Mouse (Mus musculus) embryonic facial prominence, embryonic 11.5 days (tissue): Measurements from ENCODE around the gene Ube2i. TPM values are rescaled to one million over a fixed set of nuclear protein-coding genes. Genes with fewer than 3 reads are reported as not detected.

Experiments used
- ATAC-seq: fragments of 200-750 bp; cut with Nextera tagmentation; replicated peaks from 2 replicates; pipeline ENCODE4 v1.8.0; 2017; ENCODE audit warnings: low read depth; ENCODE audit not compliant: insufficient number of reproducible peaks, low FRiP score, low TSS enrichment
- DNase-seq: peaks from one replicate; pipeline ENCODE4 v3.0.0-alpha.2; 2015; ENCODE audit warnings: low spot score
- H3K27ac ChIP-seq: fragments of 300-500 bp; sonication (generic); replicated peaks from 2 replicates; pipeline ENCODE4 v1.5.1; 2014; ENCODE audit warnings: mild to moderate bottlenecking, low read depth, low read length, control low read depth
- H3K27me3 ChIP-seq: fragments of 300-500 bp; sonication (generic); 2 replicates; pipeline ENCODE4 v1.6.1; 2014; ENCODE audit warnings: mild to moderate bottlenecking, low read length, moderate library complexity, mixed read lengths; ENCODE audit not compliant: control insufficient read depth, insufficient read depth
- H3K36me3 ChIP-seq: fragments of 300-500 bp; sonication (generic); replicated peaks from 2 replicates; pipeline ENCODE4 v1.6.1; 2014; ENCODE audit warnings: low read depth, mild to moderate bottlenecking, low read length, moderate library complexity, mixed read lengths; ENCODE audit not compliant: control insufficient read depth, insufficient read depth
- H3K4me1 ChIP-seq: fragments of 300-500 bp; sonication (generic); 2 replicates; pipeline ENCODE4 v1.6.1; 2014; ENCODE audit warnings: low read length, mixed read lengths; ENCODE audit not compliant: control insufficient read depth, insufficient read depth
- H3K4me2 ChIP-seq: fragments of 300-500 bp; sonication (generic); 2 replicates; pipeline ENCODE4 v1.6.1; 2014; ENCODE audit warnings: low read depth, mild to moderate bottlenecking, control low read depth, low read length, moderate library complexity
- H3K4me3 ChIP-seq: fragments of 300-500 bp; sonication (generic); 2 replicates; pipeline ENCODE4 v1.5.1; 2014; ENCODE audit warnings: low read depth, low read length, control low read depth
- H3K9ac ChIP-seq: fragments of 300-500 bp; sonication (generic); replicated peaks from 2 replicates; pipeline ENCODE4 v1.6.1; 2014; ENCODE audit warnings: mild to moderate bottlenecking, control low read depth, low read length
- H3K9me3 ChIP-seq: fragments of 300-500 bp; sonication (generic); replicated peaks from 2 replicates; pipeline ENCODE4 v1.6.1; 2016; ENCODE audit warnings: mild to moderate bottlenecking, low read length, inconsistent platforms, mixed read lengths; ENCODE audit not compliant: control insufficient read depth
- WGBS: fragments of 180-500 bp; shearing (Covaris S2); extraction: QIAGEN DNeasy Blood & Tissue Kit; methylation state at CpG from one replicate; pipeline ENCODE4 v1.1.7; 2014; 5-methylcytosine and 5-hydroxymethylcytosine counted together
- polyA plus RNA-seq: library from polyadenylated mRNA; unstranded; fragments of >200 nt; fragmentation: Nextera tagmentation; extraction: Ambion mirVana; gene quantifications from 2 replicates; pipeline ENCODE4 v1.2.1, GENCODE M21; 2014

Gene Ube2i
- polyA plus RNA-seq: 866 and 923 TPM in 2 replicates

DNA sequence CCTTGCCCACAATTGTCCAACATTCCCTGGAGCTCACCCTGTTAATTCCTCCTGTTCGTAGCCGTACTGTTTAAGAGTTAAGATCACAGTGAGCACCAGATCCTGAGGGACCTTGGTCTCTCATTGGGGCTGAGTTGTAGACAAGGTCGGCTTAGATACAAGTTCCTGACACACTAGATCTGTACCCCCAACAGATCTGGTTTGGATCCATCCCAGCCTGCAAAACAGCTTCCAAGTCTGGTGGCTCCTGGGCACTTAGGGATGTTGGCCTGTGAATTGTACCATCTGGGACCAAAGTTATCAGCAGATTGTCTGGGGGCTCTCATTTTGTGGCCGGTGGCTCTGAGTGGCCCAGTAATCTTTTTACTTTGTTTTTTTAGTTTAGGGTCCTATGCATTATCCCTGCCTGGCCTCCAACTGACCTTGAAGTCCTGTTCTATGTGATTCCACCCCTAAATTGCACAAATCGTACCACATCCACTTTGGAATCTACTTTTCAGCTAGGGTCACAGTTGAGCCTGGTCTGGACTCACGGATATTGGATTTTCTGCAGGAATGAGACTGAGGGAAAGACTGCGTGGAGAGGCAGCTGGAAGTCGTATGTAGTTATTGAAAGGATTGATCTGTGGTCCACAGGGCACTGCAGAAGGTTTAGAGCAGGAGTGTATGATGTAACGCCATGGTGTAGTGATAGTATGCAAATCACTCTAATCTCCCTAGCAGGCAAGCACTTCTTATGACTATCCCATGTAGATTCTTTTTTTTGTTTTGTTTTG, at the start of gene Ube2i:
Gene Ube2i, minus strand, starts transcription at position 52 of the 776 bp plus-strand sequence.
- WGBS: 84% methylated on average over 9 of the region's 9 CpGs
- peak within 1 kb of the TSS; percentile 100 for H3K9ac ChIP-seq
- H3K4me3 ChIP-seq: peak within 1 kb of the TSS; percentile 99
- no peak for ATAC-seq
- H3K36me3 ChIP-seq: no peaks in the 10 kb centered on the region
- no peak for DNase-seq
- H3K4me2 ChIP-seq: peak within 1 kb of the TSS; percentile 37
- H3K27me3 ChIP-seq: no peaks in the 10 kb centered on the region
- H3K27ac ChIP-seq: peak within 1 kb of the TSS; percentile 96
- peaks cover 6% of the 10 kb centered on the region for H3K4me1 ChIP-seq
- no peaks in the 10 kb centered on the region for H3K9me3 ChIP-seq

DNA sequence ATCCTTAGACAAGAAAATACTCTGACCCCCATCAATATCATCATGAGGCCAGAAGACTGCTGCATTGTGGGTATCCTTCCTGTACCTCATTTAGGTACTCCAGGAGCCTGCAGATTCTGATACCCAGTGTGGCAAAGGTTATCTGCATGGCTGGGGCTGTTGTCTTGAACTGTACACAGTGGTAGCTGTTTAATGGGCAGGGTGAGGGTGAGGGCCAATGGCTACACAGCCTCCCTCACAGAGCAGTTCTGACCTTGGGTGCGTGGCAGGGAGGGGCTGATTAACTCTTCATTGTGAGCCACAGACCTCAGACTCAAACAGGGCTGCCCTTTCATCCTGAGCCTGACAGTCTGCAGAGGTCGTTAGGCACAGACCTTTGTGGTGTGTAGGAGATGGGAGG, 48.5 kb upstream of the Ube2i start:
- no peaks in the 10 kb centered on the region for H3K27me3 ChIP-seq
- DNase-seq (no peak), ATAC-seq (no peak)
- no peak overlapping the region for H3K27ac ChIP-seq
- H3K4me2 ChIP-seq: no peak overlapping the region
- no peaks in the 10 kb centered on the region for H3K9me3 ChIP-seq
- no peak overlapping the region for H3K4me3 ChIP-seq
- no peak overlapping the region for H3K9ac ChIP-seq
- 27% methylated on average over 2 of the region's 2 CpGs for WGBS
- no peaks in the 10 kb centered on the region for H3K36me3 ChIP-seq
- H3K4me1 ChIP-seq: no peaks in the 10 kb centered on the region

DNA sequence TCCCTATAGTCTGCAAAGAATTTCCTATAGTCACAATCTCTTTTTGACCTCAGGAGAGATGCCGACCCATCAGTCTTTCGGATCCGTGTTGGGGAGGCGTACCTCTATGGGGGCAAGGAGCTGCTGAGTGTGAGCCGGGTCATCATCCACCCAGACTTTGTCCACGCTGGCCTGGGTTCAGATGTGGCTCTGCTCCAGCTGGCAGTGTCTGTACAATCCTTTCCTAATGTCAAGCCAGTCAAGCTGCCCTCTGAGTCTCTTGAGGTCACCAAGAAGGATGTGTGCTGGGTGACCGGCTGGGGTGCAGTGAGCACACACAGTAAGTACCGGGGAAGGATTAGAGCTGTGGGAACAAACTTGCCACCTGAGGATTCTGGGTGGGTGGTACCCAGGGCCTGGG, 46.4 kb upstream of the Ube2i start:
- H3K4me1 ChIP-seq: no peaks in the 10 kb centered on the region
- no peak overlapping the region for H3K4me3 ChIP-seq
- H3K27ac ChIP-seq: no peak overlapping the region
- ATAC-seq: no peak
- no peaks in the 10 kb centered on the region for H3K36me3 ChIP-seq
- no peaks in the 10 kb centered on the region for H3K27me3 ChIP-seq
- H3K9ac ChIP-seq: no peak overlapping the region
- DNase-seq: no peak
- 86% methylated on average over 8 of the region's 8 CpGs for WGBS
- no peaks in the 10 kb centered on the region for H3K9me3 ChIP-seq
- H3K4me2 ChIP-seq: no peak overlapping the region

DNA sequence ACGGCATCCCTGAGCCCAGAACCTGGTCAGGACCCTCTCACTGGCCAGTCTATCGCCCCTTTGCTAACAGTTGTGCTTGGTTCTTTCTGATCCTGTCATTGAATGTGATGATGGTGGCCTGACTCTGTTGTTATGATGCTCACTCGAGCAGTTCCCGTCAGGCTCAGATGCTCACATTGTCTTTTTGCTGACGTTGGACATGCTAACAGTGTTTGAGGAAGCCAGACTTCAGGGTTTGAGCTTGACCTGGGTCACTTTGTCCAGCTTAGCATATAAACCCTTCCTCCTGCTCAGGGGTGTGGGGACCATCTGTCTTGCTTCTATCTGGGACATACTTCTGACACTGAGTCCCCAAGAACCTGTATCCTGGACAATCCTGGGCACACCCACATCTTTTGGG, 43.9 kb upstream of the Ube2i start, which contains the start of gene Prss29:
Gene Prss29, plus strand, starts transcription at position 301 of the 400 bp plus-strand sequence.
- no peak for ATAC-seq
- H3K27ac ChIP-seq: no peak within 1 kb of the TSS
- no peaks in the 10 kb centered on the region for H3K27me3 ChIP-seq
- H3K36me3 ChIP-seq: no peaks in the 10 kb centered on the region
- DNase-seq: no peak
- no peak within 1 kb of the TSS for H3K4me2 ChIP-seq
- H3K4me1 ChIP-seq: no peaks in the 10 kb centered on the region
- WGBS: 81% methylated on average over 5 of the region's 5 CpGs
- H3K9ac ChIP-seq: no peak within 1 kb of the TSS
- H3K4me3 ChIP-seq: no peak within 1 kb of the TSS
- H3K9me3 ChIP-seq: no peaks in the 10 kb centered on the region

DNA sequence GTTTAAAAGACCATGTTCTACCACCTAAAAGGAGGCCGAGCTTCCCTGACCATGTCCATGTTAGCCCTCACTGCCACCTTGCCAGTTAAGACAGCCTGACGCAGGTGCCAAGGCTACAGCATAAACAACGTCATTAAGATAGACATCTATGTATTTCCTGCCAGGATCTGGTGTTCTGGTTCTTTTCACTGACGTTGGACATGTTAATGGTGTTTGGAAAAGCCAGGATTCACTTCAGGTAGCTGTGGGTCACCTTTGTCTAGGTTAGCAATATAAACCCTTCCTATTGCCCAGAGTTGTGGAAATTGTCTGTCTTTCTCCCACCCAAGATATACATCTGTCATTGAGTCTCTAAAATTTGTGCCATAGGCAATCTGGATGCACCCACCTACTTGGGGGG, 33.9 kb upstream of the Ube2i start, which contains the start of gene Prss28:
Gene Prss28, plus strand, starts transcription at position 301 of the 400 bp plus-strand sequence.
- H3K9me3 ChIP-seq: no peaks in the 10 kb centered on the region
- H3K4me2 ChIP-seq: no peak within 1 kb of the TSS
- DNase-seq (no peak), ATAC-seq (no peak)
- no peak within 1 kb of the TSS for H3K9ac ChIP-seq
- H3K4me1 ChIP-seq: no peaks in the 10 kb centered on the region
- no peak within 1 kb of the TSS for H3K4me3 ChIP-seq
- WGBS: 77% methylated on average over 4 of the region's 4 CpGs
- no peak within 1 kb of the TSS for H3K27ac ChIP-seq
- H3K36me3 ChIP-seq: no peaks in the 10 kb centered on the region
- no peaks in the 10 kb centered on the region for H3K27me3 ChIP-seq

DNA sequence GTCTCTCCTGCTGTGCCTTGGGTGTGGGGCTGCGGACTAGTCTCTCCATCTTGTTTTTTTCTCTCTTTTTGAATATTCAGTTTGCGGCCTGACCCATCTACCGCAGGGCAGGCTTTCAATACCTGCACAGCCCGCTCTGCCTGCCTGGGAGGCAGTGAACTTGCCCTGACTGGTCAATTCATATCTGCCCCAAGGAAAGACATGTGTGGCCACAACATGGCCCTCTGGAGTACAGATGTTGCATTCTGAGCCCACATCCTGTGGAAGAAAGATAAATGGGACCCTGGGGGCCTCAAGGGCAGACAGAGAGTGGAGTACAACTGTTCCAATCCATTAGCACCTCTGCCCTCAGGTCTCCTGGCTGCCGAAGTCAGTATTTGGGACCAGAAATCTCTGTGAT, 23.7 kb upstream of the Ube2i start, which contains the start of gene Prss34:
Gene Prss34, plus strand, starts transcription at position 301 of the 400 bp plus-strand sequence.
- WGBS: 74% methylated on average over 5 of the region's 5 CpGs
- Histone ChIP-seq H3K4me3 (no peak within 1 kb of the TSS), H3K9me3 (no peaks in the 10 kb centered on the region), H3K27me3 (no peaks in the 10 kb centered on the region), H3K4me1 (no peaks in the 10 kb centered on the region), H3K9ac (no peak within 1 kb of the TSS), H3K4me2 (no peak within 1 kb of the TSS), H3K36me3 (no peaks in the 10 kb centered on the region), H3K27ac (no peak within 1 kb of the TSS)
- DNase-seq: no peak
- ATAC-seq: no peak

DNA sequence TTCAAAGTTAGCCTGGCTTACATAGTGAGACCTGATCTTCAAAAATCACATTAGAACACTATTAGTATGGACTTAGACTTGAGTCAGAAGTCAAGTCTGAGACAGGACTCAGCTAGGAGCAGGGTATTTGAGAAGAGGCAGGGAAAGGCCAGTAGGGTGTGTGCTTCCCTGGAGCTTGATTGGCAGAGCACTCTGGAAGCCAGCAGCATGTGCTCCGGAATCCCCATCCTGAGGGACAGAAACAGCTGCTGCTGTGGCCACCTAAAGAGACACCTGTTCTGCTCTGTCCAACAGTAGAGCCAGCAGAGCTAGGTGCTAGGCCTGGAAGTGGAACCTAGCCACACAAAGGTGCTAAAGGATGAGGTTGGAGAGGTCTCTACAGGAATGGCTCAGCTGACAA, 19.7 kb upstream of the Ube2i start:
- Histone ChIP-seq H3K4me2 (no peak overlapping the region), H3K4me1 (no peaks in the 10 kb centered on the region), H3K27ac (no peak overlapping the region), H3K27me3 (no peaks in the 10 kb centered on the region), H3K4me3 (no peak overlapping the region), H3K9ac (no peak overlapping the region), H3K9me3 (no peaks in the 10 kb centered on the region), H3K36me3 (no peaks in the 10 kb centered on the region)
- DNase-seq (no peak), ATAC-seq (no peak)
- WGBS: 60% methylated on average over 1 of the region's 1 CpGs

DNA sequence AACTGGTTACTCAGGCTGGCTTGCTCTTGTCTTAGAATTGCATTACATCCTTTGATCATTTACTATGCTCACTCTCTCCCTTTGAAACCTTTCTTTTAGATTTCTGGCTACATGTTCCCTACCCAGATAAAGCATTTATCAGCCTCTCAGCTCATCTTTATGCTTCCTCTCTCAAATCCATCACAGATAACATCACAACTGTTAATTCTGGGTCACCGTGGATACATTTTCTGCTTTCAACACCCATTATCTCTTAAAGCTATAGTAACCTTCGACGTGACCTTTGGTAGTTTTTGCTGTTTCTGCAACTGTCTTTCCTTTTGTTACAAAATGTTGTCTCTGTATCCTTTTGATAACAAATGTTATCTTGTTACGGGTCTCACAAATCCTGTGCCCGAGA, 19.1 kb upstream of the Ube2i start:
- Histone ChIP-seq H3K4me3 (no peak overlapping the region), H3K27me3 (no peaks in the 10 kb centered on the region), H3K27ac (no peak overlapping the region), H3K9ac (no peak overlapping the region), H3K4me2 (no peak overlapping the region), H3K36me3 (no peaks in the 10 kb centered on the region), H3K4me1 (no peaks in the 10 kb centered on the region), H3K9me3 (no peaks in the 10 kb centered on the region)
- no peak for ATAC-seq
- 79% methylated on average over 5 of the region's 5 CpGs for WGBS
- no peak for DNase-seq
